Mouse (Mus musculus): Measurements from ENCODE around the gene 2010111I01Rik.

Gene 2010111I01Rik

GRCm38 (mm10) chr13:63276389-63276788 is 311.7 kb downstream of the 2010111I01Rik start:
- intact Hi-C loops (cut with DNase I) = loop anchor here (5.0 kb wide), 1 partner anchor 34 kb away; no protein-coding TSS in a partner anchor

GRCm38 (mm10) chr13:63277316-63277715 is 312.6 kb downstream of the 2010111I01Rik start:
- intact Hi-C loops (cut with DNase I) = loop anchor here (5.0 kb wide), 1 partner anchor 35 kb away; no protein-coding TSS in a partner anchor

- intact Hi-C loops (cut with DNase I) = loop anchor here (5.0 kb wide), 1 partner anchor 36 kb away; no protein-coding TSS in a partner anchor
Measured at GRCm38 (mm10) chr13:63278141-63278631, 313.5 kb downstream of the 2010111I01Rik start.

GRCm38 (mm10) chr13:63278796-63279475 is 314.2 kb downstream of the 2010111I01Rik start:
- intact Hi-C loops (cut with DNase I) = loop anchor here (5.0 kb wide), 1 partner anchor 37 kb away; no protein-coding TSS in a partner anchor

GRCm38 (mm10) chr13:63279807-63280206 is 315.1 kb downstream of the 2010111I01Rik start:
- intact Hi-C loops (cut with DNase I) = loop anchor here (5.0 kb wide), 1 partner anchor 38 kb away; no protein-coding TSS in a partner anchor

- intact Hi-C loops (cut with DNase I) = no loop called here
Measured at GRCm38 (mm10) chr13:63280344-63280743, 315.7 kb downstream of the 2010111I01Rik start.

- intact Hi-C loops (cut with DNase I) = no loop called here
Measured at GRCm38 (mm10) chr13:63281206-63281605, 316.5 kb downstream of the 2010111I01Rik start.

GRCm38 (mm10) chr13:63283236-63283635 is 318.5 kb downstream of the 2010111I01Rik start:
- intact Hi-C loops (cut with DNase I) = no loop called here

- intact Hi-C loops (cut with DNase I) = no loop called here
Measured at GRCm38 (mm10) chr13:63284748-63285147, 320.1 kb downstream of the 2010111I01Rik start.

GRCm38 (mm10) chr13:63286483-63287102 is 321.9 kb downstream of the 2010111I01Rik start:
- intact Hi-C loops (cut with DNase I) = no loop called here

GRCm38 (mm10) chr13:63289152-63289551 is 324.5 kb downstream of the 2010111I01Rik start:
- intact Hi-C loops (cut with DNase I) = no loop called here

- intact Hi-C loops (cut with DNase I) = loop anchor here (5.0 kb wide), 1 partner anchor 42 kb away; no protein-coding TSS in a partner anchor
Measured at GRCm38 (mm10) chr13:63289687-63290086, 325.0 kb downstream of the 2010111I01Rik start.

- intact Hi-C loops (cut with DNase I) = loop anchor here (5.0 kb wide), 1 partner anchor 43 kb away; no protein-coding TSS in a partner anchor
Measured at GRCm38 (mm10) chr13:63290126-63290525, 325.4 kb downstream of the 2010111I01Rik start.

GRCm38 (mm10) chr13:63291016-63291415 is 326.3 kb downstream of the 2010111I01Rik start:
- intact Hi-C loops (cut with DNase I) = loop anchor here (5.0 kb wide), 1 partner anchor 44 kb away; no protein-coding TSS in a partner anchor

- intact Hi-C loops (cut with DNase I) = loop anchor here (5.0 kb wide), 1 partner anchor 46 kb away; no protein-coding TSS in a partner anchor
Measured at GRCm38 (mm10) chr13:63293647-63294046, 329.0 kb downstream of the 2010111I01Rik start.

GRCm38 (mm10) chr13:63294359-63295193 is 329.9 kb downstream of the 2010111I01Rik start:
- intact Hi-C loops (cut with DNase I) = loop anchor here (5.0 kb wide), 1 partner anchor 47 kb away; no protein-coding TSS in a partner anchor

- intact Hi-C loops (cut with DNase I) = no loop called here
Measured at GRCm38 (mm10) chr13:63296300-63296699, 331.6 kb downstream of the 2010111I01Rik start.

- intact Hi-C loops (cut with DNase I) = no loop called here
Measured at GRCm38 (mm10) chr13:63297003-63297402, 332.3 kb downstream of the 2010111I01Rik start.

GRCm38 (mm10) chr13:63297933-63298332 is 333.2 kb downstream of the 2010111I01Rik start:
- intact Hi-C loops (cut with DNase I) = no loop called here

GRCm38 (mm10) chr13:63298931-63299330 is 334.2 kb downstream of the 2010111I01Rik start:
- intact Hi-C loops (cut with DNase I) = no loop called here

GRCm38 (mm10) chr13:63300929-63301328 is 336.2 kb downstream of the 2010111I01Rik start:
- intact Hi-C loops (cut with DNase I) = no loop called here

All from adrenal gland (tissue).